Mouse (Mus musculus) midbrain, embryonic 11.5 days (tissue): Measurements from ENCODE around the gene Neurog3. TPM values are rescaled to one million over a fixed set of nuclear protein-coding genes. Genes with fewer than 3 reads are reported as not detected.
A peak's percentile ranks its signal among the peaks of the same experiment; 100 is the strongest.

Source experiments
- ATAC-seq: fragments of 200-750 bp; cut with Nextera tagmentation; 2 replicates; pipeline ENCODE4 v1.8.0; 2017; ENCODE audit warnings: moderate TSS enrichment, moderate library complexity; ENCODE audit not compliant: low FRiP score
- DNase-seq: peaks from one replicate; pipeline ENCODE4 v3.0.0; 2015; ENCODE audit warnings: low spot score; ENCODE audit errors: missing footprints
- H3K27ac ChIP-seq: fragments of 300-500 bp; sonication (generic); 2 replicates; pipeline ENCODE4 v1.5.1; 2014; ENCODE audit warnings: low read depth, low read length
- H3K27me3 ChIP-seq: fragments of 300-500 bp; sonication (generic); 2 replicates; pipeline ENCODE4 v1.6.1; 2014; ENCODE audit warnings: mild to moderate bottlenecking, low read length, moderate library complexity, mixed read lengths; ENCODE audit not compliant: control insufficient read depth, insufficient read depth
- H3K36me3 ChIP-seq: fragments of 300-500 bp; sonication (generic); 2 replicates; pipeline ENCODE4 v1.6.1; 2014; ENCODE audit warnings: mild to moderate bottlenecking, low read length, moderate library complexity, mixed read lengths; ENCODE audit not compliant: control insufficient read depth, insufficient read depth
- H3K4me1 ChIP-seq: fragments of 300-500 bp; sonication (generic); 2 replicates; pipeline ENCODE4 v1.6.1; 2014; ENCODE audit warnings: low read length; ENCODE audit not compliant: control insufficient read depth, insufficient read depth
- H3K4me2 ChIP-seq: fragments of 300-500 bp; sonication (generic); 2 replicates; pipeline ENCODE4 v1.6.1; 2014; ENCODE audit warnings: mild to moderate bottlenecking, moderate library complexity
- H3K4me3 ChIP-seq: fragments of 300-500 bp; sonication (generic); 2 replicates; pipeline ENCODE4 v1.5.1; 2014; ENCODE audit warnings: low read depth, low read length
- H3K9ac ChIP-seq: fragments of 300-500 bp; sonication (generic); 2 replicates; pipeline ENCODE4 v1.6.1; 2014; ENCODE audit warnings: low read length
- H3K9me3 ChIP-seq: fragments of 300-500 bp; sonication (generic); 2 replicates; pipeline ENCODE4 v1.6.1; 2016; ENCODE audit warnings: low read length; ENCODE audit not compliant: control insufficient read depth
- WGBS: fragments of 180-500 bp; shearing (Covaris S2); extraction: QIAGEN DNeasy Blood & Tissue Kit; methylation state at CpG from one replicate; pipeline ENCODE4 v1.1.7; 2014; 5-methylcytosine and 5-hydroxymethylcytosine counted together
- polyA plus RNA-seq: library from polyadenylated mRNA; unstranded; fragments of >200 nt; fragmentation: Nextera tagmentation; extraction: Ambion mirVana; gene quantifications from 2 replicates; pipeline ENCODE4 v1.2.1, GENCODE M21; 2014

Gene Neurog3
- 0.34 and 0.37 TPM in 2 replicates for polyA plus RNA-seq

DNA sequence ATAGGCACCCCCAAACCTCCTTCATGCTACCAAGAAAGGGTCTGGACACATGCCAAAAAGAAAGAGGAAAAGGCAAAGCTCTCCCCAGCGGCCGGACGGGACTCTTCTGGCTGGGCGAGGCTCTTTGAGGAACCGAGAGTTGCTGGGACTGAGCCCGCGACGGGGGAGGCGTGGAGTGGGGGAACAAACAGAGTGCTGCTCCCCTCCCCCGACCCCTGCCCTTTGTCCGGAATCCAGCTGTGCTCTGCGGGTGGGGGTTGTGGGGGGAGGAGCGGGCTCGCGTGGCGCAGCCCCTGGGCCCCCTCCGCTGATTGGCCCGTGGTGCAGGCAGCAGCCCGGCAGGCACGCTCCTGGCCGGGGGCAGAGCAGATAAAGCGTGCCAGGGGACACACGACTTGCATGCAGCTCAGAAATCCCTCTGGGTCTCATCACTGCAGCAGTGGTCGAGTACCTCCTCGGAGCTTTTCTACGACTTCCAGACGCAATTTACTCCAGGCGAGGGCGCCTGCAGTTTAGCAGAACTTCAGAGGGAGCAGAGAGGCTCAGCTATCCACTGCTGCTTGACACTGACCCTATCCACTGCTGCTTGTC is at the start of gene Neurog3:
TSS of gene Neurog3 (plus strand) at position 400 of the 591 bp plus-strand sequence.
- no peak within 1 kb of the TSS for H3K27ac ChIP-seq
- peak within 1 kb of the TSS; percentile 21 for H3K4me3 ChIP-seq
- no peak within 1 kb of the TSS for H3K9ac ChIP-seq
- H3K27me3 ChIP-seq: peaks cover 90% of the 10 kb centered on the region
- peak; percentile 90 for DNase-seq
- H3K9me3 ChIP-seq: no peaks in the 10 kb centered on the region
- H3K36me3 ChIP-seq: no peaks in the 10 kb centered on the region
- WGBS: under 1% methylated on average over 29 of the region's 29 CpGs
- no peak for ATAC-seq
- H3K4me1 ChIP-seq: peaks cover 7% of the 10 kb centered on the region
- H3K4me2 ChIP-seq: peak within 1 kb of the TSS; percentile 43

DNA sequence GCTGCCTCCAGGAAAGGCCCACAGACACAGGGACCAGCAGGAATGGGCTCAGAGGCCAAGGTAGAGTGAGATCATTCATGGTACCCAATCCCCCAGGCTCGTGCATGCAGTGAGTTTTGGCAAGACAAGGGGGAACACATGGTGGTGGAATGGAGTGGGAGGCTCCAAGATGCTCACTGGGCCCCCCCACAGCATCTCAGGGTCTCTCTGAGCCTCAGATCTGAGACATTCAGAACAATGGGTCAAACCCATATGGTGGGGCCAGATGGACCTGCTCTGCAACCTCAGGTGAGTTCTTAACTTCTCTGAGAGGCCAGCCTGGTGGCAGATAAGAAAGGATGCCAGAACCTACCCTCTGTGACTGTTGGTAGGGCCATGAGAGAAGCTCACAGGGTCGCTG is 46.8 kb upstream of the Neurog3 start:
- Histone ChIP-seq H3K9me3 (no peaks in the 10 kb centered on the region), H3K4me3 (no peak overlapping the region)

DNA sequence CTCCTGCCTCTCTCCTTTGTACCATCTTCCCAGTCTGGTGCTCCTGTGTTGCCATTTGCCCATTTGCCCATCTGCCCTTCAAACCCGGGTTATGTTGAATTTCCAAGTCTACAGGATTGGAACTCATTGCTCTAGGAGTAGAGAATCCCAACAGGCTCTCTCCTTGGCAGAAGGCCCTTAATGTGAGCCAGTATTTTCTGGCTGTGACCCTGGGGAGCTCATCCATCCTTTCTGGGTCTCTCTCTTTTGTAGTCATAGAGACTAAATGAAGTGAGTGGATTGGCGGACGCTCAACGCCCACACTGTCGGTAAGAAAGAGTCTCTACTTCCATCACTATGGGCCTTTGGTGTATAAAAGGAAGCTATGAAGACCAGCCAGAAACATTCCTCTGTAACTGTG is 46.1 kb upstream of the Neurog3 start:
- peak; percentile 69 for DNase-seq
- Histone ChIP-seq H3K4me3 (no peak overlapping the region), H3K9me3 (no peaks in the 10 kb centered on the region), H3K36me3 (no peaks in the 10 kb centered on the region), H3K4me1 (no peaks in the 10 kb centered on the region), H3K27me3 (no peaks in the 10 kb centered on the region), H3K27ac (no peak overlapping the region), H3K4me2 (no peak overlapping the region), H3K9ac (no peak overlapping the region)
- ATAC-seq: no peak
- WGBS: 89% methylated on average over 5 of the region's 5 CpGs

More for the DNA sequence above, 46.8 kb upstream of the Neurog3 start:
- H3K27ac ChIP-seq: no peak overlapping the region
- DNase-seq (peak; percentile 44), ATAC-seq (no peak)
- no peaks in the 10 kb centered on the region for H3K36me3 ChIP-seq
- no peak overlapping the region for H3K9ac ChIP-seq
- H3K27me3 ChIP-seq: no peaks in the 10 kb centered on the region
- H3K4me2 ChIP-seq: no peak overlapping the region
- 62% methylated on average over 2 of the region's 2 CpGs for WGBS
- no peaks in the 10 kb centered on the region for H3K4me1 ChIP-seq

DNA sequence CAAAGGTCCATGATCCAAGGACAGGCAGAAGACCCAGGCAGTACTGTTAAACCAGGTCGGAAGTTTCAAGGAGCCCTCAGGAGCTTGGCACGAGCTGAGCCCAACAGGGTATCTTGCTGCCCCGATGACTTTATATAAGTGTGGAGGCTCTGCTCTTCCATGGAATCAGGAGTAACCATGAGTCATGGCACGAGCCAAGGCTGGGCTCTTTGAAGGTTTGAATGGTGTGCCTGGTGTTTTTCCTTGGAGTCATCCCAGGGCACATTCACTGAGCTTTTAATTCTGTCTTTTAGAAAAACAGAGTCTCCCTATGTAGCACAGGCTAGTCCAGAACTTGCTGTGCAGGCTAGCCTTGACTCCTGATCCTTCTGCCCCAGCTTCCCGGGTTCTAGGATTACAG is 44.5 kb upstream of the Neurog3 start:
- Histone ChIP-seq H3K27ac (no peak overlapping the region), H3K9ac (no peak overlapping the region), H3K4me3 (no peak overlapping the region), H3K36me3 (no peaks in the 10 kb centered on the region), H3K27me3 (no peaks in the 10 kb centered on the region), H3K4me2 (no peak overlapping the region), H3K4me1 (no peaks in the 10 kb centered on the region), H3K9me3 (no peaks in the 10 kb centered on the region)
- DNase-seq (peak; percentile 21), ATAC-seq (no peak)
- WGBS: 79% methylated on average over 5 of the region's 5 CpGs

DNA sequence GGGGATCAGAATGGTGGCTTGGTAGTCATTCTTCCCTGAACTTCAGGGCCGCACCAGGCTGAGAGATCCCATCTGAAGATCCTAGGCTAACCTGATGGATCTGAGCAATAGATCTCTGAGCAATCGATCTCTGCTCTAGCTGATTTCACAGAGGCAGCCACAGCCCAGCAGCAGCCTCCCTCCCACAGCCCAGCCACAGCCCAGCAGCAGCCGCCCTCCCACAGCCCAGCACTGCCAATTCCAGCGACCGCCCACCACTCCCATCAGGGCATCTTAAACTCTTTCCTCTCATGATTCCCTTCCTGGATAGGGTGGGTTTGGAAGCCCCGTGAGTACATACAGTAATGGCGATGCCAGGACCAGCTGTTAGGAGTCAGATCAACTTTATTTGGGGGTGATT is 43.8 kb upstream of the Neurog3 start:
- Histone ChIP-seq H3K27me3 (no peaks in the 10 kb centered on the region), H3K4me2 (no peak overlapping the region), H3K4me3 (no peak overlapping the region), H3K36me3 (no peaks in the 10 kb centered on the region), H3K4me1 (no peaks in the 10 kb centered on the region), H3K9me3 (no peaks in the 10 kb centered on the region), H3K9ac (no peak overlapping the region), H3K27ac (no peak overlapping the region)
- WGBS: 70% methylated on average over 7 of the region's 7 CpGs
- no peak for ATAC-seq
- DNase-seq: no peak

DNA sequence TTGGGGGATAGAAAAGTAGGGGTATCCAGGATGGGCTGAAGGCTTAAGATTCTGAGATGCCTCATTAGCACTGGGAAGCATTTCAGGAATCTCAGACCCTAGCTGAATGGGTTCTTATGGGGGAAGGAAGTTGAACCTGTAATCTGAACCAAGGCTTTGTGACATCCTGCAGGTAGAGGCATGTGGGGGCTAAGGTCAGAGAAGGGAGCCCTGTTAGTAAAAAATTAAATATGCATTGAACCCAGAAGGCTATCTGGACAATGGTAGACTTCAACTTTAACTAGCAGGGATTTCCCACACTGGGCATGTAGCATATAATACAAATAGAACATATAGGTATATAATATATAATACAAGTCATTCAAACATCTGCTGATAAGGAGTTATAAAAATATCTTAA is 43.4 kb upstream of the Neurog3 start:
- no peak for ATAC-seq
- no peak overlapping the region for H3K4me2 ChIP-seq
- H3K4me3 ChIP-seq: no peak overlapping the region
- no peak overlapping the region for H3K9ac ChIP-seq
- H3K9me3 ChIP-seq: no peaks in the 10 kb centered on the region
- H3K4me1 ChIP-seq: no peaks in the 10 kb centered on the region
- DNase-seq: peak; percentile 64
- H3K27ac ChIP-seq: no peak overlapping the region
- no peaks in the 10 kb centered on the region for H3K36me3 ChIP-seq
- H3K27me3 ChIP-seq: no peaks in the 10 kb centered on the region

DNA sequence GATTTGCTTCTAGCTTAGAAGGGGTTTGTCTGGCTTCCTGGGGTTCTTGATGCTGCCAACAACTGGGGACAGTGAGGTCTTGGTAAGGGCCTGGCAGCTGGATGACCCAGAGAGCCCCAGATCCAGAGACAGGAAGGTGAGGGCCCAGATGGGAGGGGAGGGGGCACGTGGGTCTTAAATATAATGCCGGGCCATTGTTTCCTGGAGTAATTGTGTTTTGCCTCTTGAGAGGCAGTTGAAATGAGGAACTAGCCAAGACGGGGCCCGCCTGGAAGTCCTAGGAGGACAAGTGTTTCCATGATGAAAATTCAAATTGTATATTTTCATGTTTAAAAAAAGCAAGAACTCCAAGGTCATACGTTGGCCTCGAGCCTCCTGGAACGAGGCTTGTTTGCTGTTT is 39.0 kb upstream of the Neurog3 start:
- no peaks in the 10 kb centered on the region for H3K9me3 ChIP-seq
- no peak overlapping the region for H3K4me2 ChIP-seq
- no peaks in the 10 kb centered on the region for H3K4me1 ChIP-seq
- no peak overlapping the region for H3K27ac ChIP-seq
- H3K4me3 ChIP-seq: no peak overlapping the region
- peak; percentile 73 for DNase-seq
- H3K36me3 ChIP-seq: no peaks in the 10 kb centered on the region
- no peaks in the 10 kb centered on the region for H3K27me3 ChIP-seq
- WGBS: 80% methylated on average over 7 of the region's 7 CpGs
- no peak overlapping the region for H3K9ac ChIP-seq
- ATAC-seq: no peak

DNA sequence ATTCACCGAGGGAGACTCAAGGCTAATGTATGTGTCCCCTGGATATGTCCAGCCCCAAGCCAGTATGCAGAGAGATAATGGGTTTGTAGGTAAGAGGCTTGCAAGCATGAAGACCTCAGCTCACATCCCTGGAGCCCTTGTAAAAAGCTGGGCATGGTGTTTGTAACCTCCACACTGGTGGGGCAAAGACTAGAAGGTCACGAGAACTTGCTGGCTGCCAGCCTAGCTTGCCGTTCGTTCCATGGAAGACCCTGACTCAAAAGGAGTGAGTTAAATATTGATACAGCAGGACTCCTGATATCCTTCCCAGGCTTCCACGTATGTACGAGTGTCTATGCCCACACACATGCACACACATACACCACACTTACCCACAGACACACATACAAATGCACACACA is 38.5 kb upstream of the Neurog3 start:
- Histone ChIP-seq H3K27me3 (no peaks in the 10 kb centered on the region), H3K36me3 (no peaks in the 10 kb centered on the region), H3K4me1 (no peaks in the 10 kb centered on the region), H3K27ac (no peak overlapping the region), H3K9ac (no peak overlapping the region), H3K9me3 (no peaks in the 10 kb centered on the region), H3K4me2 (no peak overlapping the region), H3K4me3 (no peak overlapping the region)
- 88% methylated on average over 6 of the region's 6 CpGs for WGBS
- ATAC-seq (no peak), DNase-seq (peak; percentile 37)

DNA sequence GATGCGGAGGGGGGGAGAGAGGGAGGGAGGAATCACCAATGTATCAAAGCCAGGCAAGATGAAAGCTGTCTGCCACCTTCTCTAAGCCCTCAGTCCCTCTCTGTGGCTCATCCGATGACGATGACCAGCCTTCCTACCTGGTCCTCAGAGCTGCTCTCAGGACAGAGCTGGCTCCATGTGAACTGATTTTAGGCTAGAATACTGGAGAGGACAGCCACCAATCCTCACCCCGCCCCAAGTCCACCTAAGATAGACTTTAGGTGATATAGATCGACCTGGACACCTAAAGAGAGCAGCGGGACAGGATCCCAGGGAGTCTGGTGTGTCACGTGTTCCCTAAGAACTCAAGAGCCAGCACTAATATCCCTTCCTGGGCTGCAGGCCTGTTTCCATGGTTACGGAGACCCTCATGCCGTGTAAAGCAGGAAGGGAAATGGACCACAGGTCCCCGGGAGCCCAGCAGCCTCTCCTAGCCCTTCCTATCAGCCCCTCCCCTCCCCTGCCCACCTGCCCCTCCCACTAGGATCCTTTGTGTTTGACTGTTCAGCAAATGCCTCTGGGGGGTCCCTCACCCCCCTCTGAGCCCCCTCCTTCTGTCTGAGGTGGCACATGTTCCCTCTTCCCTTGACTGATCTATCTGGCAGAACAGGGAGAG is 33.0 kb upstream of the Neurog3 start:
- no peak overlapping the region for H3K4me2 ChIP-seq
- peak overlapping the region; percentile 15; the same call in 1 of the 2 replicates for H3K27ac ChIP-seq
- no peak overlapping the region for H3K4me3 ChIP-seq
- 57% methylated on average over 10 of the region's 10 CpGs for WGBS
- no peaks in the 10 kb centered on the region for H3K9me3 ChIP-seq
- no peaks in the 10 kb centered on the region for H3K27me3 ChIP-seq
- ATAC-seq (peak; percentile 64), DNase-seq (peak; percentile 85)
- no peak overlapping the region for H3K9ac ChIP-seq
- no peaks in the 10 kb centered on the region for H3K36me3 ChIP-seq
- peaks cover 5% of the 10 kb centered on the region; the same call in 1 of the 2 replicates for H3K4me1 ChIP-seq
